Mouse (Mus musculus): ENCODE data around the gene Gpc6.

Gene Gpc6

GRCm38 (mm10) chr14:117824491-117824890 lies 899.4 kb downstream of the Gpc6 start:
- no peak for DNase-seq

- DNase-seq, result no peak
Measured at GRCm38 (mm10) chr14:117826294-117827046, 901.4 kb downstream of the Gpc6 start.

- no peak for DNase-seq
Measured at GRCm38 (mm10) chr14:117831267-117831666, 906.2 kb downstream of the Gpc6 start.

DNA sequence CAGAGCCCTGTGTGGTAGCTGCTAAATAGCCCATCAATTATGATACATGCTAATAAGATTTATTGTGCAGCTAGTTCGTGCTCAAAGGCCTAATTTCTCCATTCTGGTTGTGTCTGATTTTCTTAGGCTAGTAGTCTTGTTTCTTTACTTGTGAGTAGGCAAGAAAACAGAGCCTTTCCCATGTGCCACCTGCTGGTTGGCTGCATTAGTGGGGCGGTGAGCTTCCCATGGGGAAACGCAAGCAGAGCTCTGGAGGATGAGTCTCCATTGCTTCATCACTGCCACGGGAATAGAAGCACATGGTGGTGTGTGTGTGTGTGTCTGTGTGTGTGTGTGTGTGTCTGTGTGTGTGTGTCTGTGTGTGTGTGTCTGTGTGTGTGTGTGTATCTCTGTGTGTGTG lies 906.6 kb downstream of the Gpc6 start:
- DNase-seq, result peak; percentile 29

- DNase-seq, result no peak
Measured at GRCm38 (mm10) chr14:117835506-117835905, 910.4 kb downstream of the Gpc6 start.

- no peak for DNase-seq
Measured at GRCm38 (mm10) chr14:117837021-117837420, 911.9 kb downstream of the Gpc6 start.

- DNase-seq, result no peak
Measured at GRCm38 (mm10) chr14:117837715-117838114, 912.6 kb downstream of the Gpc6 start.

DNA sequence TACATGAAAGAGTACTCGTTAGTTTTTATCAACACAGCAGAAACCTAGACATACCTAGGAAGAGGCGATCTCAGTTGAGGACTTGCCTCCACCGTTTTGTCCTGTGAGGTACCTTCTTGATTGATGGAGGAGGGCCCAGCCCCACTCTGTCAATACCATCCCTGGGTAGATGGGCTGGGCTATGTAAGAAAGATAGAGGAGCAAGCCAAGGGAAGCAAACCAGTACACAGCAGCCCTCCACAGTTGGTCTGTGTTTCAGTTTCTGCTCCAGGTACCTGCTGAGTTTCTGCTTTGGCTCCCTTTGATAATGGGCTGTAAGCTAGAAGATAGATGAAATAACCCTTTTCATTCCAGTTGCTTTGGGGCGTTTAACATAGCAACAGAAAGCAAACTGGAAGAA lies 916.1 kb downstream of the Gpc6 start:
- DNase-seq, result no peak

- DNase-seq, result peak; percentile 5
Measured at GRCm38 (mm10) chr14:117841797-117842553, 916.9 kb downstream of the Gpc6 start.

DNA sequence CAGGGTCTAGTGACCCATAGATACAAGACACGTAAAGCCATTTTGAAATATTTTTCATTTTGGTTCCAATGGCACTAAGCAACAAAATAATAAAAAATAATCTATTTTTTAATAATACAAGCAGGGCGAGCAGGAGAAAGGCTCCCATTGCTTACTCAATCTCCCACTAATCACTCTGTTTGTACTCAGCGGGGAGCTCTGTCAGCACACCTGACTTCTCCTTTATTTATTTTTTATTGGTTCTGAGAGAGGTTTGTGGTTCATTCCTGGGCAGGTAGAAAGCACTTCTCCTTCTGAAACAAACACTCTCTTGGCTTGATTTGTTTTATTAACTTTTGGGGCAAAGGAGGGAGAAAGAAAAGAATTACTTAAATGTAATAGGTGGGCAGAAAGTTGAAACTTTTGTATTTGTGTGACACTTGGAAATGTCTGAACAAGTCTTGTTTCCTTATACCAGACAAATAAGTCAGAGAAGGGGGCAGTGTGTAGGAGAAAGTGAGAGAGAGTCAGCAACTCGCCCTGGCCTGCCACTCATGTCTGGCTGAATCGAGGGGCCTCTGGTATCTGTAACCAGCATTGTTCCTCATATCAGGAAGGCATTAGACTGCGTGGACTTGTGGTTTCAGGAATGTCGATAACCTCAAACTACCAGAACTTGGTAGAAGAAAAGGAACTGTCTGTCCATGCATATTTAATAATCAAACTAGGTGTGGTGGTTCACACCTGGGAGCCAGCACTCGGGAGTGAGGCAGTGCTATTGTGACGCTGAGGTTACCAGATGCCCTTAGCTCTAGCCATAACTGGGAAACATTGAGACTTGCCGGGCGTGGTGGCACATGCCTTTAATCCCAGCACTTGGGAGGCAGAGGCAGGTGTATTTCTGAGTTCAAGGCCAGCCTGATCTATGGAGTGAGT lies 924.7 kb downstream of the Gpc6 start:
- DNase-seq, result no peak

DNA sequence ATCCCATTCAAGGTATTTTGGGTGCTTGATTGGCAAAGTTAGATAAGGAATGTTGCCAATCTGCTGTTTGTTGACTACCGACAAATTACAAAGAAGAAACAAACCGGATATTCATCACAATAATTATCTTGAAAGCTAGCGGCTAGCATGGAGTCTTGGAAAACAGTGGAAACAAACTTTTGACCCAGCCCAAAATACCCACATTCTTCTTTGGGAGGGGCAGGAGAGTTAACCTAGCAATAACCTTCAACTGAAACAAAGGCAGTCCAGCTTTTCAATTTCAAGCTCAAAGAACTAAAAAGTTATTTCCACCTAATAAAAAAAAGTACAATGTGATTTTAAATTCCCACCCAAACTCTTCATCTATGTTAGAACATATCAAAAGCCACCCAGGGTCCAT lies 927.2 kb downstream of the Gpc6 start:
- DNase-seq, result no peak

DNA sequence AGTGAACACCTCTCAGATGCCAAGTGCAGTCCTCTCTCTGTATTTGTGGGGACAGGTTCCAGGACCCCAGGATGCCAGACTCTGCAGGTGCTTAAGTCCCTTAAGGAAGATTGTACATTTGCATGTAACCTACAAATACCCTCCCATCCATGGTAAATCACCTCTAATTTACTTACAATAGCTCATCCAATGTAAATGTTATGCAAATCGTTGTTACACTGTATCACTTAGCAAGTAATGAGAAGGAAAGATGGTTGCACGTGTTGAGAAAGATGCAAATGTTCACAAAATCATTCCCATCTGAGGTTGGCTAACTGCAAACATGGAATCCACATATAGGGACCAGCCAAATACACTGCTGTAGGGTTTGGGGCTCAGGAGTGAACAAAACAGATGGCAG lies 927.7 kb downstream of the Gpc6 start:
- no peak for DNase-seq

DNA sequence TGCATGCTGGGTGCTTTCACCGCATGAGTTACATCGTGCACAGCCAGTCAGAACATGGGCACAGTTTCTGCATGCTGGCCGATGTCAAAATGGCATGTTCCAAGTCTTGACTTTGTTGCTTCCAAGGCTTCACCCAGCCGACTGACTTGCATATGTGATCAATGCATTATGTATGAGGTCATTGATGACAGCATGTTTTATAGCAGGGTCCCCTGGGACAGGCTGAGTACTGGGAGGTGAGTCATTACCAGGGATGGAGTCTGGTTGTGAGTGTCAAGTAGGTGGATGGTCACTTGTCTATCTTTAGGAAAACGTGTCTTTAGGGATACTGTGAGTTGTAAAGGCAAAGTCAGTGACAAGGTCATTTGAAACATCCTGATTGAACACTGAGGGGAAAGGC lies 929.4 kb downstream of the Gpc6 start:
- DNase-seq, result no peak

GRCm38 (mm10) chr14:117871268-117871667 lies 946.2 kb downstream of the Gpc6 start:
- DNase-seq, result no peak

- DNase-seq, result peak; percentile 4
Measured at GRCm38 (mm10) chr14:117879313-117879712, 954.2 kb downstream of the Gpc6 start.

DNA sequence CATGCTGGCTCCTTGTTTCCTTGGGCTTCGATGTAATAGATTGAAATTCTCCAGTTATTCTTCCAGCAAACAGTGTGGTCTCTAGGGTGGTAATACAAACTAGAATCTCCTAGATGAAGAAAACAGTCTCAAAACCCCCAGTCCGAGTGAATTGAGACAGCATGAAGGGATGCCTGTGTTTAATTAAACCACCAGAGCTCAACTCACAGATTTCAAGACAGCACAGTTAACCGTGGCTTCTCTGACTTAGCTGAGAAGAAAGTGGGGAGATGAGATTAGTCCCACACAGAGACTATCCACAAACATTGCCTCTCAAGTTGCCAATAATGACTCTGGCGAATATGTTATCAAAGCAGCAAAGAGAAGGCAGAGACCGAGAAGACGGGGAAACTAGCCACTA lies 956.0 kb downstream of the Gpc6 start:
- no peak for DNase-seq

DNA sequence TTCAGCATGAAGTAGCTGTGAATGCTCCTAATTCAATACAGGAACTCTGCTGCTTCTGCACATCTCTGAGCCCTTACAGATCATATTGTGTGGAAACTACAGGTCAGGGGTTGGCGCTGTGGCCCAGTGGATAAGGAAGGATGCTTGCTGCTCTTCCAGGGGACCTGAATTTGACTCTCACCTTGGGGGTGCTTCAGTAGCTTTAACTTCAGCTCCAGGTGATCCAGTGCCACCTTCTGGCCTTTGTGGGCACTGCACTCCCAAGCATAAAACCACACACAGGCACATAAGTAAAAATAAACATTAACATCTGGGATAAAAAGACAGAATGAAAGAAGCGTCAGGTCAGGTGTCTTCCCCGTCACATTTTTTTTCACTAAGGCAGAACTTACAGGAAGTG lies 957.1 kb downstream of the Gpc6 start:
- DNase-seq, result peak; percentile 66

DNA sequence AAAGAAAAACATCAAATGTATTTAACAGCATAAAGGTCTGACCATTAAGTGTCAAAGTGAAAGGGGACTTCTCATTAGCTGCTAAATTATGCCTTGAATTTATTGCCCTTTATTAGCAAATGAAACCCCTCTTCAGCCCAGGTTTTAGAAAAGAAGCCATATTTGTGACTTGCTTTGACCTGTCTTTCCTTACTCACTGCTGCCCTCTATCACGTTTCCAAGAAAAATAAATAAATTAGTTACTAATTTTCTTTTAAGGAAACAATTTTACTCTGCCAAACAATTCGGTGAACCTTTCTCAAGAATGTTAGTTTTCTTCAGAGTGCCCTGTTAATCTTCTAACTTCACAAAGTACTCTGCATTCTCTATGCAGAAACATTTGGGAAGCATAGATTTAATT lies 964.5 kb downstream of the Gpc6 start:
- DNase-seq, result no peak

- no peak for DNase-seq
Measured at GRCm38 (mm10) chr14:117891426-117891825, 966.3 kb downstream of the Gpc6 start.

- DNase-seq, result no peak
Measured at GRCm38 (mm10) chr14:117892026-117892425, 966.9 kb downstream of the Gpc6 start.

DNA sequence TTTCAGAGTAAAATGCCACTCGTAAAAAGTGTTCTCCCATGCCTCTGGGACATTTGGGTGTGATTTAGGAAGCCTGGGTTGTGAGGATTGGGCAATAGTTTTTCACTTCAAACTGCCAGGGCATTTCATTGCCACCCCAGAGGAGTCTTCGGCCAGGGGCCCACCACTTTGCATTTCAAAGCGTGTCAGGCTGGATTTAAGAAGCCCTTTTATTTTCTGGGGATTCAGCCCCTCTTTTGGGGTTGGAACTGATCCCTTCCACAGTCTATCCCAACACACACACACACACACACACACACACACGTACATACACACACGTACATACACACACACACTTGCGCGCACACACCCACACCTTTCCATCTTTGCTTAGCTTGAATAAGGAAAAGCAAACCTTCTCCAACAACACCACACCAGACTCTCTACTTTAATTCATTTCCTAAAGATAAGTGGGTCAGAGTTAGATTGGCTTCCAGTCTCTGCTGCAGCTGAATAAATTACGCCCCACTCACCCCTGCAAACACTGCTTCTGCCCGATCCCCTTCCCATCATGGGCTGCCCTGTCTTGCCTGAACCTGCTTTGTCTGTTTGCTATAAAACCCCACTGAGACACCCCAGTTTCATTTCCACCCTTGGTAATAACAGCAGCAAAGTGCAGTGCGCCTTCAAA lies 969.9 kb downstream of the Gpc6 start:
- DNase-seq, result no peak

DNA sequence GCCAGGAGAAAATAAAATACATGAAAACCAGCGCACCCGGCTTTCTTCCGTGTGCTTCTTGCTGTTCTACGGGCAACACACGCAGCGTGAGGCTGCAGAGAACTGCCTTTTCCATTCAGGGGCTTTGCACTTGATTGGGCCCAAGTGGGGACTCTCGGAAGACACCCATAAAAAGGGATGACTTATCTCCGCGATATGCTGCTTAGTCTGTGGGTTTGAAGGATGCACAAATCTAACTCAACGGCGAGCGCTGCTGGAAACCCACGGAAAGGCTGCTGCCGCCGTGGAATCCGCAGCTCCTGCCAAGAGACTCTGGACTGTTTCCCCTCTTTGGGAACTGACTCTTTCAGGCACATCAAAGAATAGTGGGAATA lies 970.4 kb downstream of the Gpc6 start:
- no peak for DNase-seq

- DNase-seq, result no peak
Measured at GRCm38 (mm10) chr14:117904300-117904699, 979.2 kb downstream of the Gpc6 start.

All from lung, postnatal 36 days (tissue).